8 mouse cellular contexts compared by ENCODE assay signal in the genomic region with DNA sequence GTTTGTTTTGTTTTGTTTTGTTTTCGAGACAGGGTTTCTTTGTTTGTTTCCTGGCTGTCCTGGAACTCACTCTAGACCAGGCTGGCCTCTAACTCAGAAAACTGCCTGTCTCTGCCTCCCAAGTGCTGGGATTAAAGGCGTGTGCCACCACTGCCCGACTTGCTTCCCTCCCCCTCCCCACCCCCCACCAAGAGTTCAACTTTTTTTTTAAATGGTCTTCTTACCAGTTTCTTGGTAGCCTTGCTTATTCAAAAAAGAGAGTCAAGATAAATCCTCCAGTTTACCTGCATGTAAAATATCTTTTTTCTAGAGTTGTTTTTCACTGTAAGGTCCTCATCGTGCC. TPM values are rescaled to one million over a fixed set of nuclear protein-coding genes. Genes with fewer than 3 reads are reported as not detected.
DNase-seq lines count a peak whose midpoint lies in the region; ATAC-seq and TF ChIP-seq lines count a peak whose summit lies in the region.

No protein-coding gene starts in this region.

- no peak overlapping the region for H3K27ac ChIP-seq in left cerebral cortex, adult 2 months
- peak overlapping the region; percentile 91 for H3K27ac ChIP-seq in embryonic facial prominence, embryonic 10.5 days (replicated peaks)
- H3K27ac ChIP-seq in intestine, embryonic 14.5 days (ENCODE audit: low read depth) = no peak overlapping the region
- no peak overlapping the region for H3K27ac ChIP-seq in neural tube, embryonic 12.5 days

- no peak for TF ChIP-seq CTCF in left cerebral cortex, adult 2 months (IDR thresholded peaks at IDR 0.05)

- H3K36me3 ChIP-seq in embryonic facial prominence, embryonic 10.5 days (replicated peaks) = peaks cover 37% of the 10 kb centered on the region
- peaks cover 32% of the 10 kb centered on the region for H3K36me3 ChIP-seq in intestine, embryonic 14.5 days (ENCODE audit: control insufficient read depth, insufficient read depth, low read length)
- peaks cover 34% of the 10 kb centered on the region for H3K36me3 ChIP-seq in neural tube, embryonic 12.5 days

- peak; percentile 50 for ATAC-seq in intestine, embryonic 14.5 days (replicated peaks; ENCODE audit: low FRiP score, low TSS enrichment, low read depth)
- peak; percentile 70 for ATAC-seq in neural tube, embryonic 12.5 days (ENCODE audit: low FRiP score, low read depth)

- intact Hi-C loops in left cerebral cortex, adult 2 months (cut with DNase I) = loop anchor here (5.0 kb wide), 2 partner anchors 53 to 98 kb away; a partner anchor contains a TSS
- intact Hi-C loops in left cerebral cortex, postnatal 36 days (cut with DNase I) = loop anchor here (10.0 kb wide), 1 partner anchor 96 kb away; a partner anchor contains a TSS

- peak overlapping the region; percentile 45 for H3K4me2 ChIP-seq in intestine, embryonic 14.5 days (ENCODE audit: low read length)
- H3K4me2 ChIP-seq in neural tube, embryonic 12.5 days (replicated peaks) = peak overlapping the region; percentile 89

- peaks cover 13% of the 10 kb centered on the region for H3K9me3 ChIP-seq in embryonic facial prominence, embryonic 10.5 days
- peaks cover 7% of the 10 kb centered on the region; the same call in 1 of the 2 replicates for H3K9me3 ChIP-seq in intestine, embryonic 14.5 days (ENCODE audit: control insufficient read depth, low read length)
- H3K9me3 ChIP-seq in neural tube, embryonic 12.5 days = peaks cover 7% of the 10 kb centered on the region; the same call in 1 of the 2 replicates

- H3K27me3 ChIP-seq in embryonic facial prominence, embryonic 10.5 days (replicated peaks; ENCODE audit: low read depth, poor library complexity, severe bottlenecking) = no peaks in the 10 kb centered on the region
- no peaks in the 10 kb centered on the region for H3K27me3 ChIP-seq in intestine, embryonic 14.5 days (replicated peaks; ENCODE audit: control insufficient read depth, insufficient read depth, low read length)
- H3K27me3 ChIP-seq in neural tube, embryonic 12.5 days (replicated peaks) = no peaks in the 10 kb centered on the region

- no peak for DNase-seq in left cerebral cortex, adult 2 months (ENCODE audit: extremely low spot score in 1 of 2, low spot score in 2 of 2)
- no peak for DNase-seq in left cerebral cortex, postnatal 36 days (ENCODE audit: low spot score in 2 of 2)
- no peak for DNase-seq in embryonic facial prominence, embryonic 10.5 days (ENCODE audit: low spot score)
- DNase-seq in intestine, embryonic 14.5 days (ENCODE audit: low spot score) = no peak
- no peak for DNase-seq in Muller cell, postnatal 12 days (ENCODE audit: inconsistent ontology term)
- no peak for DNase-seq in adrenal gland, postnatal 4 days (ENCODE audit: low spot score in 2 of 2)
- DNase-seq in frontal cortex, postnatal 36 days (ENCODE audit: low spot score in 2 of 2) = no peak

- 21% methylated on average over 4 of the region's 4 CpGs for whole genome bisulfite sequencing in embryonic facial prominence, embryonic 10.5 days
- 13% methylated on average over 4 of the region's 4 CpGs for WGBS in intestine, embryonic 14.5 days
- 21% methylated on average over 4 of the region's 4 CpGs for whole genome bisulfite sequencing in neural tube, embryonic 12.5 days

- no peak overlapping the region for H3K9ac ChIP-seq in intestine, embryonic 14.5 days (ENCODE audit: low read length)
- no peak overlapping the region for H3K9ac ChIP-seq in neural tube, embryonic 12.5 days

- H3K4me3 ChIP-seq in left cerebral cortex, adult 2 months = peak overlapping the region; percentile 72
- peak overlapping the region; percentile 95 for H3K4me3 ChIP-seq in embryonic facial prominence, embryonic 10.5 days
- H3K4me3 ChIP-seq in intestine, embryonic 14.5 days (ENCODE audit: low read depth, low read length) = peak overlapping the region; percentile 100
- peak overlapping the region; percentile 80 for H3K4me3 ChIP-seq in neural tube, embryonic 12.5 days

- peaks cover 9% of the 10 kb centered on the region for H3K4me1 ChIP-seq in embryonic facial prominence, embryonic 10.5 days
- H3K4me1 ChIP-seq in intestine, embryonic 14.5 days (replicated peaks; ENCODE audit: control insufficient read depth, insufficient read depth, low read length) = peaks cover 8% of the 10 kb centered on the region; the same call in 1 of the 2 replicates
- peaks cover 10% of the 10 kb centered on the region for H3K4me1 ChIP-seq in neural tube, embryonic 12.5 days

RNA-seq across cellular contexts. Expression of a gene that starts 0.3 kb away (rescaled TPM):
- total RNA-seq in left cerebral cortex, adult 2 months (2021) = 10 to 100 TPM; 35.6 to 36.0 TPM
- total RNA-seq in left cerebral cortex, postnatal 36 days (2021) = 10 to 100 TPM; 33.4 to 37.6 TPM
- 190 and 194 TPM in 2 replicates for polyA plus RNA-seq in embryonic facial prominence, embryonic 10.5 days (2016; fragmentation: Nextera tagmentation; extraction: Ambion mirVana)
- polyA plus RNA-seq in intestine, embryonic 14.5 days (2014; fragmentation: Nextera tagmentation; extraction: Ambion mirVana) = 133 and 140 TPM in 2 replicates
- 119 and 136 TPM in 2 replicates for polyA plus RNA-seq in neural tube, embryonic 12.5 days (2016; fragmentation: Nextera tagmentation; extraction: Ambion mirVana)
- total RNA-seq in adrenal gland, postnatal 4 days (2021) = 10 to 100 TPM; 60.2 to 66.0 TPM

RNA-seq across cellular contexts. Expression of a gene that starts 34.6 kb away (rescaled TPM):
- 10 to 100 TPM; 16.0 TPM for total RNA-seq in left cerebral cortex, adult 2 months (2021)
- 10 to 100 TPM; 13.0 to 17.8 TPM for total RNA-seq in left cerebral cortex, postnatal 36 days (2021)
- 20.4 and 21.0 TPM in 2 replicates for polyA plus RNA-seq in embryonic facial prominence, embryonic 10.5 days (2016; fragmentation: Nextera tagmentation; extraction: Ambion mirVana)
- polyA plus RNA-seq in intestine, embryonic 14.5 days (2014; fragmentation: Nextera tagmentation; extraction: Ambion mirVana) = 12.3 and 14.6 TPM in 2 replicates
- 18.2 and 20.3 TPM in 2 replicates for polyA plus RNA-seq in neural tube, embryonic 12.5 days (2016; fragmentation: Nextera tagmentation; extraction: Ambion mirVana)
- 10 to 100 TPM; 11.7 to 12.5 TPM for total RNA-seq in adrenal gland, postnatal 4 days (2021)
